ENCODE assay signal across 21 mouse cellular contexts in the genomic region with DNA sequence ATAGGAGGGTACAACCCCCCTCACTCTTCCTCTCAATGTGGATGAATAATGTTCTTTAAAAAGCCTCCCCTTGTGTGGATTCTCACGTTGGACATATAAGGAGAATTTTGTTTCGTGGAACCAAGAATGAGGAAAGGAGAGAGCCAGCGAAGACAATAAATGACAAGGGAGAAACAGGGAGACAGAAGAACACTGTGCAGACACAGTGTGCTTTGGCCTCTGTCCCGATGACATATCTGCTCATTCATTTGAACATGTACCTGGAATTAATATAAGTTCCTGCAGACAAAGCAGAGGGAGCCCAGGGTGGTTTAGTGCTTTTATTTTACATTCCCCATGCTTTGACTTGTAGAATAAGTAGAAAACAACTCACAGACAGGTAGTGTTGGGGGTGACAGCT.
"Had no signal": no experiment of that assay in that cellular context is flagged by ENCODE, and none has a peak within 500 bp of the region (broad histone marks: within the 10 kb centered on the region; RNA-seq: fewer than 3 reads in every experiment).

No protein-coding gene starts in this region.

- H3K36me3 ChIP-seq: liver, embryonic 15.5 days; lung, embryonic 15.5 days; midbrain, embryonic 13.5 days; midbrain, embryonic 15.5 days; neural tube, embryonic 13.5 days; neural tube, embryonic 15.5 days had no signal

- H3K9me3 ChIP-seq: liver, embryonic 15.5 days; lung, embryonic 15.5 days; megakaryocyte, embryonic 14.5 days; midbrain, embryonic 13.5 days; midbrain, embryonic 15.5 days; neural tube, embryonic 13.5 days; neural tube, embryonic 15.5 days had no signal

- H3K4me2 ChIP-seq: liver, embryonic 15.5 days; lung, embryonic 15.5 days; midbrain, embryonic 11.5 days; midbrain, embryonic 13.5 days; midbrain, embryonic 15.5 days; neural tube, embryonic 13.5 days; neural tube, embryonic 15.5 days had no signal

- ATAC-seq: liver, postnatal 0 days; lung, postnatal 0 days; midbrain, embryonic 13.5 days; midbrain, embryonic 15.5 days had no signal

- H3K4me1 ChIP-seq: liver, embryonic 15.5 days; lung, embryonic 15.5 days; megakaryocyte, embryonic 14.5 days; midbrain, embryonic 13.5 days; midbrain, embryonic 15.5 days; neural tube, embryonic 13.5 days; neural tube, embryonic 15.5 days had no signal

- DNase-seq: liver, postnatal 0 days; lung, adult 2 months; lung, postnatal 14 days; lung, postnatal 36 days; retina, postnatal 1 day; right cerebral cortex, adult 18-20 months; right cerebral cortex, postnatal 25 days; right cerebral cortex, postnatal 4 days; thymus, adult 18-20 months; thymus, postnatal 14 days; thymus, postnatal 36 days had no signal

- H3K27ac ChIP-seq: liver, embryonic 15.5 days; lung, embryonic 15.5 days; macrophage; midbrain, embryonic 13.5 days; midbrain, embryonic 15.5 days; neural tube, embryonic 13.5 days; neural tube, embryonic 15.5 days had no signal

- H3K9ac ChIP-seq: liver, embryonic 15.5 days; liver, postnatal 0 days; lung, embryonic 15.5 days; midbrain, embryonic 13.5 days; midbrain, embryonic 15.5 days; neural tube, embryonic 13.5 days; neural tube, embryonic 15.5 days had no signal

- H3K4me3 ChIP-seq: liver, embryonic 15.5 days; lung, embryonic 15.5 days; megakaryocyte, embryonic 14.5 days; midbrain, embryonic 13.5 days; midbrain, embryonic 15.5 days; neural tube, embryonic 13.5 days; neural tube, embryonic 15.5 days had no signal

- H3K27me3 ChIP-seq: liver, embryonic 15.5 days; lung, embryonic 15.5 days; megakaryocyte, embryonic 14.5 days; midbrain, embryonic 13.5 days; midbrain, embryonic 15.5 days; neural tube, embryonic 13.5 days; neural tube, embryonic 15.5 days had no signal
